24 mouse cellular contexts compared by ENCODE assay signal in genomic region chr5:144219936-144220335, GRCm38 (mm10). TPM values are rescaled to one million over a fixed set of nuclear protein-coding genes. Genes with fewer than 3 reads are reported as not detected.
DNase-seq lines count a peak whose midpoint lies in the region; TF ChIP-seq lines count a peak whose summit lies in the region.
"Had no signal": no experiment of that assay in that cellular context is flagged by ENCODE, and none has a peak within 500 bp of the region (broad histone marks: within the 10 kb centered on the region; RNA-seq: fewer than 3 reads in every experiment).

No protein-coding gene starts in this region.

- TF ChIP-seq CTCF in layer of hippocampus, adult 2 months (conservative IDR thresholded peaks at IDR 0.05) = no peak
- no peak for TF ChIP-seq CTCF in E14TG2a.4 (conservative IDR thresholded peaks at IDR 0.05; ENCODE audit: low read length)

- peak overlapping the region; percentile 57; the same call in 1 of the 2 replicates for H3K27ac ChIP-seq in layer of hippocampus, adult 2 months
- H3K27ac ChIP-seq in brown adipose tissue, adult 24 weeks (replicated peaks; ENCODE audit: low read depth, low read length) = peak overlapping the region; percentile 72
- H3K27ac ChIP-seq: embryonic facial prominence, embryonic 13.5 days; forebrain, embryonic 12.5 days; forebrain, embryonic 15.5 days; heart, embryonic 15.5 days; hindbrain, embryonic 13.5 days had no signal

- peaks cover 67% of the 10 kb centered on the region for H3K4me1 ChIP-seq in E14TG2a.4 (replicated peaks; ENCODE audit: low read depth, low read length)
- H3K4me1 ChIP-seq in brown adipose tissue, adult 24 weeks (ENCODE audit: control insufficient read depth, insufficient read depth, insufficient read length, low read length) = peaks cover 23% of the 10 kb centered on the region

- peaks cover 7% of the 10 kb centered on the region; the same call in 1 of the 2 replicates for H3K36me3 ChIP-seq in E14TG2a.4 (ENCODE audit: insufficient read depth, low read length)
- H3K36me3 ChIP-seq: forebrain, embryonic 15.5 days had no signal

- no peaks in the 10 kb centered on the region for H3K9me3 ChIP-seq in E14TG2a.4 (ENCODE audit: low read length)
- H3K9me3 ChIP-seq: embryonic facial prominence, embryonic 10.5 days; embryonic facial prominence, embryonic 13.5 days; forebrain, embryonic 12.5 days; forebrain, embryonic 15.5 days; heart, embryonic 12.5 days; heart, embryonic 15.5 days; hindbrain, embryonic 10.5 days; hindbrain, embryonic 13.5 days had no signal

- DNase-seq in cerebellum, adult 9-10 months = peak; percentile 26
- no peak for DNase-seq in cerebellum, postnatal 4 days (ENCODE audit: low spot score in 2 of 2)
- no peak for DNase-seq in layer of hippocampus, adult 2 months (ENCODE audit: low spot score in 2 of 2)
- no peak for DNase-seq in layer of hippocampus, postnatal 10 days (ENCODE audit: low spot score in 2 of 2)
- no peak for DNase-seq in heart, adult 9 months (ENCODE audit: low spot score in 2 of 2)
- DNase-seq in left cerebral cortex, adult 9 months (ENCODE audit: low spot score in 2 of 2) = no peak
- DNase-seq: adrenal gland, adult 8-10 months; adrenal gland, postnatal 25 days; cerebellum, adult 11 months; gastrocnemius, postnatal 10 days; heart, postnatal 36 days had no signal

- H3K27me3 ChIP-seq in E14TG2a.4 (ENCODE audit: insufficient read depth, low read length) = 0 out of 2 replicates have a peak, but pooled peaks cover 2% of the 10 kb centered on the region
- H3K27me3 ChIP-seq: embryonic facial prominence, embryonic 13.5 days; forebrain, embryonic 12.5 days; forebrain, embryonic 15.5 days; heart, embryonic 12.5 days; heart, embryonic 15.5 days; hindbrain, embryonic 13.5 days had no signal

- H3K4me3 ChIP-seq in layer of hippocampus, adult 2 months = no peak overlapping the region
- peak overlapping the region; percentile 48; the same call in 1 of the 2 replicates for H3K4me3 ChIP-seq in E14TG2a.4 (replicated peaks; ENCODE audit: low read length)
- no peak overlapping the region for H3K4me3 ChIP-seq in brown adipose tissue, adult 24 weeks (ENCODE audit: insufficient read depth, low read depth, low read length)
- H3K4me3 ChIP-seq: embryonic facial prominence, embryonic 10.5 days; embryonic facial prominence, embryonic 13.5 days; erythroblast, embryonic 14.5 days; forebrain, embryonic 12.5 days; forebrain, embryonic 15.5 days; heart, embryonic 12.5 days; heart, embryonic 15.5 days; hindbrain, embryonic 10.5 days; hindbrain, embryonic 13.5 days had no signal

RNA-seq across cellular contexts. Expression of gene Tecpr1, which starts 3.5 kb away (rescaled TPM):
- total RNA-seq in layer of hippocampus, adult 2 months (2021) = 100 to 1,000 TPM; 107 to 115 TPM
- total RNA-seq in layer of hippocampus, postnatal 10 days (2021) = 10 to 100 TPM; 85.3 to 99.4 TPM
- polyA plus RNA-seq in brown adipose tissue, adult 24 weeks (2012; ENCODE audit: insufficient read depth, insufficient read length, missing spikeins) = 25.9 and 41.4 TPM in 2 replicates

RNA-seq across cellular contexts. Expression of gene Bri3, which starts 24.3 kb away (rescaled TPM):
- 10 to 100 TPM; 64.7 to 65.3 TPM for total RNA-seq in layer of hippocampus, adult 2 months (2021)
- 10 to 100 TPM; 64.3 to 69.4 TPM for total RNA-seq in layer of hippocampus, postnatal 10 days (2021)
- polyA plus RNA-seq in brown adipose tissue, adult 24 weeks (2012; ENCODE audit: insufficient read depth, insufficient read length, missing spikeins) = 230 and 282 TPM in 2 replicates

RNA-seq across cellular contexts. Expression of gene Bhlha15, which starts 29.9 kb away (rescaled TPM):
- under 1 TPM; 0.20 to 0.22 TPM for total RNA-seq in layer of hippocampus, adult 2 months (2021)
- total RNA-seq in layer of hippocampus, postnatal 10 days (2021) = under 1 TPM; 0.27 to 0.43 TPM
- polyA plus RNA-seq in brown adipose tissue, adult 24 weeks (2012; ENCODE audit: insufficient read depth, insufficient read length, missing spikeins) = not detected in 2 replicates
- total RNA-seq: gastrocnemius, postnatal 4 days; heart, postnatal 10 days; heart, postnatal 36 days had no signal
- polyA plus RNA-seq: erythroblast, embryonic 14.5 days had no signal
